Mouse (Mus musculus): ENCODE data around the gene Wwox. TPM values are rescaled to one million over a fixed set of nuclear protein-coding genes. Genes with fewer than 3 reads are reported as not detected.

Wwox gene
- polyA plus RNA-seq, 1 experiment from 2014 or later: 11.0 TPM

DNA sequence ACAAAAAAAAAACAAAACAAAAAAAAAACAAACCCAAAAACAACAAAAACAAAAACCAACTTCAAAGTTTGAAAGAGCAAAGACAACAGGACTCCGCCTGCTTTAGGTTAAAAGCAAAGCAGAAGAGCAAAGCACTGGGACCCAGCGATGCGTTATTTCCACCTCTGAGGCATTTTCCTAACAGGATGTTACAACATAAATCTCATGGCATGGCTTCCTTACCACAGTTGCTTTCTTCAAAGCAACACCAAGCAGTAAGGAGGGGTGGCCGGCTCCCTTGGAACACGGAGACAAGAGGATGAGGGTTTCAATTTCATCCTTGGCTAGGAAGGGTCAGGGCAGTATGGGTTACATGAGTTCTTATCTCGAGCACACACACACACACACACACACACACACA is 20.6 kb upstream of the Wwox start:
- 77% methylated on average over 6 of the region's 6 CpGs for WGBS

DNA sequence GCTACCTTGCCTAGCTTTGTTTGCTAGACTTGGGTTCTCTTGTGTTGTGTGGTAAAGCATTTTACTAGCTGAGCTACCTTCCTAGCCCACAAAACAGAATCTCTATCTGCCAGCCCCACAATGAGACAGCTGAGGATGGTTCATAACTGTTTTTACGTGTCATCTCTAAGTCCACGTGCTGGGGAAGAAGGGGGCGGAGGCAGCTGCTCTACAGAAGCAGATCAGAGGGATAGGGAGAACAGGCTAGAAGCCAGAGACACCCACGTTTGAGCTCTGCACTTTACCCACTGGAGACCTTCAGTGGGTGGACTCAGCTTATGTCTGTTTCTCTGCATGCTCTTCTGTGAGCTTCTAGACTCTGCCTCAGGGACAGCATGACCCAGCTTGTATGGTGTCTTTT is 17.9 kb upstream of the Wwox start:
- Histone ChIP-seq H3K9ac (ENCODE audit: low read length) (no peak overlapping the region), H3K9me3 (ENCODE audit: control insufficient read depth, low read length) (no peaks in the 10 kb centered on the region), H3K4me2 (ENCODE audit: low read depth) (no peak overlapping the region), H3K36me3 (ENCODE audit: control insufficient read depth, insufficient read depth, low read length) (no peaks in the 10 kb centered on the region), H3K27me3 (ENCODE audit: control insufficient read depth, insufficient read depth, low read length) (no peaks in the 10 kb centered on the region), H3K4me3 (ENCODE audit: low read depth, low read length) (no peak overlapping the region), H3K27ac (ENCODE audit: low read depth, low read length) (no peak overlapping the region), H3K4me1 (ENCODE audit: control insufficient read depth, insufficient read depth, low read length) (no peaks in the 10 kb centered on the region)
- DNase-seq (ENCODE audit: low spot score) (no peak), ATAC-seq (ENCODE audit: insufficient read depth, low FRiP score, low TSS enrichment) (no peak)
- 82% methylated on average over 4 of the region's 4 CpGs for WGBS

More for the DNA sequence above, 20.6 kb upstream of the Wwox start:
- Histone ChIP-seq H3K9me3 (ENCODE audit: control insufficient read depth, low read length) (no peaks in the 10 kb centered on the region), H3K27ac (ENCODE audit: low read depth, low read length) (no peak overlapping the region), H3K27me3 (ENCODE audit: control insufficient read depth, insufficient read depth, low read length) (no peaks in the 10 kb centered on the region), H3K4me1 (ENCODE audit: control insufficient read depth, insufficient read depth, low read length) (no peaks in the 10 kb centered on the region), H3K9ac (ENCODE audit: low read length) (no peak overlapping the region), H3K4me3 (ENCODE audit: low read depth, low read length) (no peak overlapping the region), H3K36me3 (ENCODE audit: control insufficient read depth, insufficient read depth, low read length) (no peaks in the 10 kb centered on the region), H3K4me2 (ENCODE audit: low read depth) (no peak overlapping the region)
- DNase-seq (ENCODE audit: low spot score) (no peak), ATAC-seq (ENCODE audit: insufficient read depth, low FRiP score, low TSS enrichment) (no peak)

DNA sequence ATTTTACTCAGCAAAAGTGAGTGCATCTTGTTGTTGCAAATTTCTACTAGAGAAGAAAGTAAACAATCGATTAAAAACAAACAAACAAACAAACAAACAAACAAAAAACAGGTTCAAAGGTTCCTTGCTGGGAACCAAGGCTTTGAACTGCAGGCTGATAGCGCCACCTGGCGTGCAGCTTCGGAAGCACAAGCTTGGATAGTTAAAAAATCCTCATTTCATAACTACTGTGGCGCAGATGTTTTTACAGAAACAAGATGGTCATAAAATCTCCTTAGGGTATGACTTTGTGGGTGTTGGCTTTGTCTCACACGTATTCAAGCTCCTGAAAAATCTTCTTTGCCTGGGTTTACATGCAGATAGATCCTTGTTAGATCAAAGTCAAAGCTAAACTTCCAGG is 1.2 kb upstream of the Wwox start:
- no peaks in the 10 kb centered on the region for H3K36me3 ChIP-seq (ENCODE audit: control insufficient read depth, insufficient read depth, low read length)
- 9% methylated on average over 6 of the region's 6 CpGs for WGBS
- H3K9ac ChIP-seq (ENCODE audit: low read length): no peak overlapping the region
- H3K9me3 ChIP-seq (ENCODE audit: control insufficient read depth, low read length): no peaks in the 10 kb centered on the region
- ATAC-seq (ENCODE audit: insufficient read depth, low FRiP score, low TSS enrichment): no peak
- no peak overlapping the region for H3K4me2 ChIP-seq (ENCODE audit: low read depth)
- peaks cover 5% of the 10 kb centered on the region for H3K4me1 ChIP-seq (ENCODE audit: control insufficient read depth, insufficient read depth, low read length)
- peak; percentile 66 for DNase-seq (ENCODE audit: low spot score)
- no peak overlapping the region for H3K27ac ChIP-seq (ENCODE audit: low read depth, low read length)
- no peak overlapping the region for H3K4me3 ChIP-seq (ENCODE audit: low read depth, low read length)
- no peaks in the 10 kb centered on the region for H3K27me3 ChIP-seq (ENCODE audit: control insufficient read depth, insufficient read depth, low read length)

DNA sequence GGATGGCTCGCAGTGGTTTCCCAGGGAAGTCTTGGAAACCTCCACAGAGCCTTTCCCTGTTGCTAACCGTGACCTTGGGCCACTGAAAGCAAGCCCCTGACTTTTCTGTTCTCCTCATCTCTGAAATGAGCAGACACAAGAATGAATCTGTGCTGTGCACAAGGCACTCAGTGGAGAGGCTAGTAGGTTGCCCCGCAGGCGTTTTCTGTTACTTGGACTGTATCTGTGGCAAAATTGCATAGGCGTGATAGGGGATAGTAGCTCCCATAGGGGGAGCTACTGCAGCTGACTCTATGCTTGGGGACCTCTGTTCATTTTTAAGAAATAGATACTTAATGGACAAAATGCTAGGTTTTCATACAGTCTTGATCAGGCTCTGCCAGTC is 742 bp downstream of the Wwox start:
- Histone ChIP-seq H3K4me1 (ENCODE audit: control insufficient read depth, insufficient read depth, low read length) (peaks cover 5% of the 10 kb centered on the region), H3K27ac (ENCODE audit: low read depth, low read length) (no peak overlapping the region), H3K27me3 (ENCODE audit: control insufficient read depth, insufficient read depth, low read length) (no peaks in the 10 kb centered on the region), H3K9ac (ENCODE audit: low read length) (peak overlapping the region; percentile 58), H3K4me3 (ENCODE audit: low read depth, low read length) (peak overlapping the region; percentile 70), H3K36me3 (ENCODE audit: control insufficient read depth, insufficient read depth, low read length) (no peaks in the 10 kb centered on the region), H3K4me2 (ENCODE audit: low read depth) (peak overlapping the region; percentile 85), H3K9me3 (ENCODE audit: control insufficient read depth, low read length) (no peaks in the 10 kb centered on the region)
- 20% methylated on average over 5 of the region's 5 CpGs for WGBS
- DNase-seq (ENCODE audit: low spot score) (no peak), ATAC-seq (ENCODE audit: insufficient read depth, low FRiP score, low TSS enrichment) (no peak; the same call in 1 of the 2 replicates)

DNA sequence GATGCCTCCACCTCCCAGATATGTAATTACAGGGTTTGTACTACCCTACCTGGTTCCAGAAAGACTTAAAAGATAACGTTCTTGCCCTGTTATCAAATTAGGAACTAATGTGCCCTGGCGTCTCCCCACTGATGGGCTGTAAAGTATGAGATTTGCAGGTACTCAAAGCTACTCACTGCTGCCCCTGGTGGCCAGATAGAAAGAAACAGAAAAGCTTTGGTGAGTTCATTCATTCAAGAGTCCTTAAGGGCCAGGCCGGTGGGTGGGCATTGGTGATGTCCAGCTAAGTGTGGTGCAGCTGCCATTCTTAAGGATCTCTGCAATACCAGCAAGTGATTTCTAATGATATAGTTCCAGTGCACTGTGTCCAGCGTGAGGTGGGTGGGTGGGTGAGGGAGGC is 2.2 kb downstream of the Wwox start:
- ATAC-seq (ENCODE audit: insufficient read depth, low FRiP score, low TSS enrichment): no peak
- Histone ChIP-seq H3K9ac (ENCODE audit: low read length) (no peak overlapping the region), H3K4me1 (ENCODE audit: control insufficient read depth, insufficient read depth, low read length) (peaks cover 5% of the 10 kb centered on the region), H3K4me2 (ENCODE audit: low read depth) (no peak overlapping the region), H3K4me3 (ENCODE audit: low read depth, low read length) (no peak overlapping the region), H3K9me3 (ENCODE audit: control insufficient read depth, low read length) (no peaks in the 10 kb centered on the region), H3K36me3 (ENCODE audit: control insufficient read depth, insufficient read depth, low read length) (no peaks in the 10 kb centered on the region), H3K27me3 (ENCODE audit: control insufficient read depth, insufficient read depth, low read length) (no peaks in the 10 kb centered on the region), H3K27ac (ENCODE audit: low read depth, low read length) (no peak overlapping the region)
- peak; percentile 28 for DNase-seq (ENCODE audit: low spot score)
- 85% methylated on average over 4 of the region's 4 CpGs for WGBS

DNA sequence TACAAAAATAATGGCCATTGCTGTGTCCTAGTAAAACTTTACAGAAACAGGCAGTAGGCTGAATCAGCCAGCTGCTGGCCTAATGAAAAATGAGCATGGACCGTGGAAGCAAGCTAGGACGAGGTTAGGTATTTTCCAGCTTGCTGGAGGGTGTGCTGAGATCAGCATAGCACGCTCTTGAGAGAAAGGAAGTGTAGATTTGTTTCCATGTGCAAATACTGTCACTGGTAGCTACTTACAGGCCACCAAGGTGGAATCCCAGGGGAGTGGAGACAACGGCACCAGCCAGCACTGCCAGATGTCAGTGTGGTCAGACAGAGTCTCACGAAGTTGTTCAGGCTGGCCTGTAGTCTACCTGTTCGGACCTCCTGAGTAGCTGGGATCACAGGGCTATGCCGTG is 7.4 kb downstream of the Wwox start:
- Histone ChIP-seq H3K9me3 (ENCODE audit: control insufficient read depth, low read length) (no peaks in the 10 kb centered on the region), H3K4me3 (ENCODE audit: low read depth, low read length) (no peak overlapping the region), H3K27ac (ENCODE audit: low read depth, low read length) (no peak overlapping the region), H3K4me1 (ENCODE audit: control insufficient read depth, insufficient read depth, low read length) (no peaks in the 10 kb centered on the region; the same call in 1 of the 2 replicates), H3K27me3 (ENCODE audit: control insufficient read depth, insufficient read depth, low read length) (no peaks in the 10 kb centered on the region), H3K9ac (ENCODE audit: low read length) (no peak overlapping the region), H3K4me2 (ENCODE audit: low read depth) (no peak overlapping the region), H3K36me3 (ENCODE audit: control insufficient read depth, insufficient read depth, low read length) (no peaks in the 10 kb centered on the region)
- 77% methylated on average over 7 of the region's 7 CpGs for WGBS
- no peak for DNase-seq (ENCODE audit: low spot score)
- no peak for ATAC-seq (ENCODE audit: insufficient read depth, low FRiP score, low TSS enrichment)

DNA sequence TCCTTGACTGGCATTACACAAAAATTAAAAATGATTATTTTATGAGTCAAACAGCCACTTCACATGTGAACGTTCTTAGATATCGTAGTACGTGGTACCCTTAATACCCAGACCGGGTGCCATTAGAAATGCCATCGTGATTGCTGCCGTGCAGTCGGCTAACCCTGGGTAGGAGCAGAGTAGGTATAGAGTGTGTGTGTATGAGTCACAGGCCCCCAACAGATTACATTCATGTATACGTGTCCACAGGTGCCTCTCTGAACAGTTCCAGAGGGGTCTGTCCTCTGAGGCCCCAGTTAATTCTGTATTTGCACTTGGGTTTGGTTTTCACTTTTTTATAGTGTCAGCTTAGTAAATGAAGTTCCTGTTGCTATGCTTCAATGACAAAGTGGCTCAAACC is 12.8 kb downstream of the Wwox start:
- H3K4me1 ChIP-seq (ENCODE audit: control insufficient read depth, insufficient read depth, low read length): no peaks in the 10 kb centered on the region; the same call in 1 of the 2 replicates
- ATAC-seq (ENCODE audit: insufficient read depth, low FRiP score, low TSS enrichment) (peak; percentile 64; the same call in 1 of the 2 replicates), DNase-seq (ENCODE audit: low spot score) (no peak)
- H3K27me3 ChIP-seq (ENCODE audit: control insufficient read depth, insufficient read depth, low read length): no peaks in the 10 kb centered on the region
- no peak overlapping the region for H3K4me2 ChIP-seq (ENCODE audit: low read depth)
- no peak overlapping the region for H3K27ac ChIP-seq (ENCODE audit: low read depth, low read length)
- H3K9me3 ChIP-seq (ENCODE audit: control insufficient read depth, low read length): no peaks in the 10 kb centered on the region
- H3K9ac ChIP-seq (ENCODE audit: low read length): no peak overlapping the region
- no peaks in the 10 kb centered on the region for H3K36me3 ChIP-seq (ENCODE audit: control insufficient read depth, insufficient read depth, low read length)
- WGBS: 87% methylated on average over 8 of the region's 8 CpGs
- H3K4me3 ChIP-seq (ENCODE audit: low read depth, low read length): no peak overlapping the region

DNA sequence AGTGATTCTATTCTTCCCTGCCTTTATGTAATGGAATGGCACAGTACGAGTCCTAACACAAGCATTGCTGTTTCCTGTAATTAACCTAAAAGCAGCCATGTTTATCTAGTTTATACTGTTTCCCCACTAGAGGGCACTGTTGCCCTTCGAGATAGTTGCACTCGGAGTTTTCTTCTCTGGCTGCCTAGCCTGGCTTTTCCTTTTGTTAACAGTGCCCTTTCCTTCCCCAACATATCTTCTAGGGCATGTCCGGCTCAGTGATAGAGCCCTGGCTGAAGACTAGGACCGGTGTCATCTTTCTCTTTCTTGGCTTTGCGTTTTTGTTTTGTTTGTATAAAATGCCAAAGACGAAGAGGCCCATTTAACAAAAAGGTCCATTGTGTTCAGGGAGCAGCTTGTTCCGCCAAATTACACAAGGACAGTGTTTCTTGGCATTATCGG is 13.3 kb downstream of the Wwox start:
- Histone ChIP-seq H3K9ac (ENCODE audit: low read length) (no peak overlapping the region), H3K4me3 (ENCODE audit: low read depth, low read length) (no peak overlapping the region), H3K36me3 (ENCODE audit: control insufficient read depth, insufficient read depth, low read length) (no peaks in the 10 kb centered on the region), H3K9me3 (ENCODE audit: control insufficient read depth, low read length) (no peaks in the 10 kb centered on the region), H3K27me3 (ENCODE audit: control insufficient read depth, insufficient read depth, low read length) (no peaks in the 10 kb centered on the region), H3K4me2 (ENCODE audit: low read depth) (no peak overlapping the region), H3K27ac (ENCODE audit: low read depth, low read length) (no peak overlapping the region), H3K4me1 (ENCODE audit: control insufficient read depth, insufficient read depth, low read length) (no peaks in the 10 kb centered on the region; the same call in 1 of the 2 replicates)
- WGBS: 7% methylated on average over 9 of the region's 9 CpGs
- DNase-seq (ENCODE audit: low spot score) (peak; percentile 70), ATAC-seq (ENCODE audit: insufficient read depth, low FRiP score, low TSS enrichment) (peak; percentile 60)

DNA sequence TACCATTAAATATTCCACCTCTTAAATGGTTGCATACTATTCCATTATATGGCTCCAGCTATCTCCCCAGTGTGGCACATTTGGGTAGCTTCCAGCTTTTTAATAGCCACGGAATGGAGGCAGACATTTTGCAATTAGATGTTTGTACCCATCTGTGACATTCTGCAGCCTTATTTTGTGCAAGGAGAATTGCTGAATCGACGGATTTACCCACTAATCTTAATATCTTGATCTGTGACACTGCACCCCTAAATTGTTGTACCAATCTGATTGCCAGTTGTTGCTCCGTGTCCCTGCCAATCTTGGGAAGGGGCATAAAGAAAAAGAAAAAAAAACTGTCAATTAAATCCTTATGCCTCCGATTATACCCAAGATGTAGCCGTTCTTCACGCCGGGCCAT is 15.8 kb downstream of the Wwox start:
- WGBS: 95% methylated on average over 8 of the region's 8 CpGs
- DNase-seq (ENCODE audit: low spot score) (no peak), ATAC-seq (ENCODE audit: insufficient read depth, low FRiP score, low TSS enrichment) (no peak)
- Histone ChIP-seq H3K4me3 (ENCODE audit: low read depth, low read length) (no peak overlapping the region), H3K27ac (ENCODE audit: low read depth, low read length) (no peak overlapping the region), H3K9me3 (ENCODE audit: control insufficient read depth, low read length) (no peaks in the 10 kb centered on the region), H3K4me2 (ENCODE audit: low read depth) (no peak overlapping the region), H3K36me3 (ENCODE audit: control insufficient read depth, insufficient read depth, low read length) (no peaks in the 10 kb centered on the region), H3K9ac (ENCODE audit: low read length) (no peak overlapping the region), H3K4me1 (ENCODE audit: control insufficient read depth, insufficient read depth, low read length) (no peaks in the 10 kb centered on the region; the same call in 1 of the 2 replicates), H3K27me3 (ENCODE audit: control insufficient read depth, insufficient read depth, low read length) (no peaks in the 10 kb centered on the region)
